Mouse (Mus musculus) gonadal fat pad, adult 2 months (tissue): ENCODE data around the gene Hagh. TPM values are rescaled to one million over a fixed set of nuclear protein-coding genes. Genes with fewer than 3 reads are reported as not detected.

Source experiments
- DNase-seq: peaks from one replicate; pipeline ENCODE4 v3.0.0-alpha.2; 2012; ENCODE audit warnings: low read depth
- polyA plus RNA-seq: library from polyadenylated mRNA; depleted of rRNA; stranded (reverse); fragments of >200 nt; gene quantifications from 2 replicates; pipeline ENCODE4 v1.2.3, GENCODE M21; 2012

Gene Hagh
- polyA plus RNA-seq, 1 experiment: 172 TPM

- DNase-seq: peak; percentile 99
Observed at GRCm38 (mm10) chr17:24886134-24886931, 46.4 kb downstream of the Hagh start, which contains the start of the genes Nubp2 and Spsb3. TSS of gene Nubp2 (minus strand) at chr17:24886349. TSS of gene Spsb3 (plus strand) at chr17:24886643.

- no peak for DNase-seq
Observed at GRCm38 (mm10) chr17:24886932-24887271, 47.0 kb downstream of the Hagh start.

GRCm38 (mm10) chr17:24887291-24888080 lies 47.5 kb downstream of the Hagh start:
- DNase-seq: peak; percentile 68

- DNase-seq: no peak
Observed at GRCm38 (mm10) chr17:24888862-24889261, 48.9 kb downstream of the Hagh start.

GRCm38 (mm10) chr17:24890151-24891092 lies 50.5 kb downstream of the Hagh start:
- DNase-seq: no peak

- DNase-seq: no peak
Observed at GRCm38 (mm10) chr17:24891321-24891720, 51.4 kb downstream of the Hagh start.

GRCm38 (mm10) chr17:24892785-24893184 lies 52.8 kb downstream of the Hagh start:
- no peak for DNase-seq

- DNase-seq: no peak
Observed at GRCm38 (mm10) chr17:24893276-24893675, 53.3 kb downstream of the Hagh start.

- DNase-seq: no peak
Observed at GRCm38 (mm10) chr17:24894061-24894994, 54.4 kb downstream of the Hagh start.

- DNase-seq: no peak
Observed at GRCm38 (mm10) chr17:24894995-24895547, 55.1 kb downstream of the Hagh start, which contains the start of the genes Eme2 and Mrps34. TSS of gene Eme2 (minus strand) at chr17:24895087. TSS of gene Mrps34 (plus strand) at chr17:24895116.

GRCm38 (mm10) chr17:24895571-24896240 lies 55.8 kb downstream of the Hagh start:
- no peak for DNase-seq

- DNase-seq: no peak
Observed at GRCm38 (mm10) chr17:24896241-24896992, 56.5 kb downstream of the Hagh start, which contains the start of gene Nme3. TSS of gene Nme3 (plus strand) at chr17:24896500.

GRCm38 (mm10) chr17:24896993-24897269 lies 57.0 kb downstream of the Hagh start:
- no peak for DNase-seq

- DNase-seq: no peak
Observed at GRCm38 (mm10) chr17:24897600-24897999, 57.7 kb downstream of the Hagh start.

- DNase-seq: no peak
Observed at GRCm38 (mm10) chr17:24898041-24898854, 58.3 kb downstream of the Hagh start.

GRCm38 (mm10) chr17:24899153-24899552 lies 59.2 kb downstream of the Hagh start:
- no peak for DNase-seq

GRCm38 (mm10) chr17:24900014-24900413 lies 60.1 kb downstream of the Hagh start:
- DNase-seq: no peak

- DNase-seq: no peak
Observed at GRCm38 (mm10) chr17:24902124-24902523, 62.2 kb downstream of the Hagh start.
